10 mouse cellular contexts compared by ENCODE assay signal in genomic region chr11:22008129-22008596, GRCm38 (mm10). TPM values are rescaled to one million over a fixed set of nuclear protein-coding genes. Genes with fewer than 3 reads are reported as not detected.
DNase-seq lines count a peak whose midpoint lies in the region; ATAC-seq and TF ChIP-seq lines count a peak whose summit lies in the region.
"Had no signal": no experiment of that assay in that cellular context is flagged by ENCODE, and none has a peak within 500 bp of the region (broad histone marks: within the 10 kb centered on the region; RNA-seq: fewer than 3 reads in every experiment).

No protein-coding gene starts in this region.

- H3K4me3 ChIP-seq in left cerebral cortex, adult 2 months, result 0 out of 2 replicates have a peak overlapping the region, but pooled peaks have one; percentile 9
- H3K4me3 ChIP-seq in bone marrow macrophage, adult 2 months (ENCODE audit: insufficient read depth, low read length), result peak overlapping the region; percentile 8
- peak overlapping the region; percentile 6; the same call in 1 of the 2 replicates for H3K4me3 ChIP-seq in midbrain, embryonic 16.5 days (ENCODE audit: low read depth, low read length)
- H3K4me3 ChIP-seq: liver, embryonic 15.5 days had no signal

- TF ChIP-seq CTCF in left cerebral cortex, adult 2 months (IDR thresholded peaks at IDR 0.05), result no peak
- no peak for TF ChIP-seq CTCF in bone marrow macrophage, adult 2 months (IDR thresholded peaks at IDR 0.05; ENCODE audit: low read depth, low read length)

- DNase-seq in left cerebral cortex, adult 2 months (ENCODE audit: extremely low spot score in 1 of 2, low spot score in 2 of 2), result no peak
- DNase-seq in left cerebral cortex, adult 8-10 months (ENCODE audit: low spot score in 2 of 2), result no peak
- no peak for DNase-seq in adrenal gland, postnatal 14 days
- DNase-seq in gastrocnemius, adult 18-20 months (ENCODE audit: low spot score), result no peak

- H3K9me3 ChIP-seq in midbrain, embryonic 16.5 days (replicated peaks; ENCODE audit: control insufficient read depth, low read length, poor library complexity, severe bottlenecking), result no peaks in the 10 kb centered on the region
- H3K9me3 ChIP-seq: liver, embryonic 15.5 days had no signal

- ATAC-seq in hematopoietic stem cell, adult 5-6 weeks (replicated peaks in 1 of 2; ENCODE audit: insufficient read depth in 1 of 2, low FRiP score in 2 of 2, low TSS enrichment in 1 of 2, low read depth in 1 of 2, poor library complexity in 2 of 2, severe bottlenecking in 2 of 2), result peak; percentile 74 to 83
- ATAC-seq in midbrain, embryonic 16.5 days, result peak; percentile 47
- no peak for ATAC-seq in CD4-positive, CD25-positive, alpha-beta regulatory T cell, adult 4 months

- intact Hi-C loops in left cerebral cortex, adult 2 months (cut with DNase I), result loop anchor here (10.0 kb wide), 1 partner anchor 643 kb away; no protein-coding TSS in a partner anchor

- H3K4me2 ChIP-seq in midbrain, embryonic 16.5 days (ENCODE audit: low read length), result peak overlapping the region; percentile 32
- H3K4me2 ChIP-seq: liver, embryonic 15.5 days had no signal

- H3K27me3 ChIP-seq in midbrain, embryonic 16.5 days (ENCODE audit: control insufficient read depth, insufficient read depth, low read depth, low read length), result peaks cover 44% of the 10 kb centered on the region

- H3K4me1 ChIP-seq in bone marrow macrophage, adult 2 months (ENCODE audit: control insufficient read depth, insufficient read depth, low read length), result peaks cover 5% of the 10 kb centered on the region
- peaks cover 7% of the 10 kb centered on the region; the same call in 1 of the 2 replicates for H3K4me1 ChIP-seq in midbrain, embryonic 16.5 days (ENCODE audit: control insufficient read depth, insufficient read depth, low read length)

- TF ChIP-seq POLR2A in bone marrow macrophage, adult 2 months (IDR thresholded peaks at IDR 0.05; ENCODE audit: borderline replicate concordance, low read depth, low read length), result no peak

- 11% methylated on average over 10 of the region's 10 CpGs for WGBS in midbrain, embryonic 16.5 days

- no peak overlapping the region for H3K9ac ChIP-seq in midbrain, embryonic 16.5 days (ENCODE audit: low read depth, low read length)
- H3K9ac ChIP-seq: liver, embryonic 15.5 days had no signal

- H3K36me3 ChIP-seq in midbrain, embryonic 16.5 days (ENCODE audit: control insufficient read depth, insufficient read depth, low read length), result 0 out of 2 replicates have a peak, but pooled peaks cover 3% of the 10 kb centered on the region
- H3K36me3 ChIP-seq: liver, embryonic 15.5 days had no signal

- H3K27ac ChIP-seq in left cerebral cortex, adult 2 months, result no peak overlapping the region
- H3K27ac ChIP-seq in bone marrow macrophage, adult 2 months (ENCODE audit: insufficient read depth, low read depth, low read length), result no peak overlapping the region
- H3K27ac ChIP-seq in midbrain, embryonic 16.5 days (ENCODE audit: low read length), result peak overlapping the region; percentile 61
- H3K27ac ChIP-seq: liver, embryonic 15.5 days had no signal

RNA-seq across cellular contexts. Expression of gene Otx1, which starts 5.5 kb away (rescaled TPM):
- total RNA-seq in left cerebral cortex, adult 2 months (2021), result 1 to 10 TPM; 5.0 to 7.4 TPM
- total RNA-seq in left cerebral cortex, adult 8-10 months (2022), result 1 to 10 TPM; 4.9 to 7.1 (median 5.9) TPM
- not detected in 2 replicates for polyA plus RNA-seq in bone marrow macrophage, adult 2 months (2012; ENCODE audit: insufficient read depth, insufficient read length, missing spikeins)
- total RNA-seq in hematopoietic stem cell, adult 5-6 weeks (2017), result not detected in 2 replicates
- polyA plus RNA-seq in midbrain, embryonic 16.5 days (2015; fragmentation: Nextera tagmentation; extraction: Ambion mirVana), result 9.8 and 11.0 TPM in 2 replicates
- not detected in 2 replicates for total RNA-seq in adrenal gland, postnatal 14 days (2021)
- polyA plus RNA-seq in CD4-positive, CD25-positive, alpha-beta regulatory T cell, adult 4 months (2017; shearing (Covaris generic)), result not detected
- total RNA-seq in gastrocnemius, adult 18-20 months (2021), result not detected
- polyA plus RNA-seq: liver, embryonic 15.5 days; spleen, adult 2 months had no signal
